ENCODE assay signal across 31 mouse cellular contexts in genomic region chr1:91954954-91955353, GRCm38 (mm10).
A peak's percentile ranks its signal among the peaks of the same experiment; 100 is the strongest.
DNase-seq lines count a peak whose midpoint lies in the region; ATAC-seq and TF ChIP-seq lines count a peak whose summit lies in the region.
"Had no signal": no experiment of that assay in that cellular context is flagged by ENCODE, and none has a peak within 500 bp of the region (broad histone marks: within the 10 kb centered on the region; RNA-seq: fewer than 3 reads in every experiment).

No protein-coding gene starts in this region.

- TF ChIP-seq POLR2A in embryonic fibroblast, embryonic 13.5 days (IDR thresholded peaks at IDR 0.05; ENCODE audit: low read depth, low read length) = no peak

- peak; percentile 27 for DNase-seq in 3T3-L1 (ENCODE audit: low read depth, low spot score)
- DNase-seq in NIH3T3 (ENCODE audit: low read depth) = peak; percentile 34
- DNase-seq in adrenal gland, postnatal 4 days (ENCODE audit: low spot score in 2 of 2) = no peak
- DNase-seq in cerebellum, adult 9-10 months = no peak
- DNase-seq in left cerebral cortex, postnatal 36 days (ENCODE audit: low spot score in 2 of 2) = no peak
- DNase-seq: adrenal gland, adult 8-10 months; cerebellum, adult 11-12 months; cerebellum, postnatal 14 days; gastrocnemius, postnatal 14 days; heart, adult 18-20 months; kidney, adult 11 months; kidney, postnatal 25 days; liver, embryonic 13.5 days; lung, adult 18-20 months; lung, postnatal 4 days; retina, postnatal 1 day; right cerebral cortex, postnatal 14 days; thymus, postnatal 25 days had no signal

- TF ChIP-seq CTCF in embryonic fibroblast, embryonic 13.5 days (IDR thresholded peaks at IDR 0.05; ENCODE audit: borderline replicate concordance, insufficient read depth, low read length) = no peak

- peaks cover 10% of the 10 kb centered on the region for H3K4me1 ChIP-seq in embryonic fibroblast, embryonic 13.5 days (ENCODE audit: control insufficient read depth, insufficient read depth, low read length)
- H3K4me1 ChIP-seq: forebrain, embryonic 10.5 days; hindbrain, embryonic 10.5 days; hindbrain, embryonic 15.5 days; kidney, embryonic 15.5 days; liver, embryonic 13.5 days; midbrain, embryonic 10.5 days; midbrain, embryonic 15.5 days; neural tube, embryonic 15.5 days; stomach, embryonic 15.5 days had no signal

- peak overlapping the region; percentile 8; the same call in 1 of the 2 replicates for H3K27ac ChIP-seq in embryonic fibroblast, embryonic 13.5 days (ENCODE audit: insufficient read depth, low read length)
- H3K27ac ChIP-seq: forebrain, embryonic 10.5 days; hindbrain, embryonic 10.5 days; hindbrain, embryonic 15.5 days; kidney, embryonic 15.5 days; liver, embryonic 13.5 days; midbrain, embryonic 10.5 days; midbrain, embryonic 15.5 days; neural tube, embryonic 15.5 days; stomach, embryonic 15.5 days had no signal

- intact Hi-C loops in left cerebral cortex, postnatal 36 days (cut with DNase I) = no loop called here

- peak; percentile 63 for ATAC-seq in megakaryocyte, adult 5-6 weeks (ENCODE audit: poor library complexity, severe bottlenecking)
- ATAC-seq: CD4-positive, CD25-positive, alpha-beta regulatory T cell, adult 4 months; inflammation-experienced regulatory T-cells, adult 6 months; lung, postnatal 0 days; midbrain, embryonic 15.5 days had no signal

- no peak overlapping the region for H3K4me3 ChIP-seq in embryonic fibroblast, embryonic 13.5 days (ENCODE audit: insufficient read depth, low read length)
- H3K4me3 ChIP-seq: forebrain, embryonic 10.5 days; hindbrain, embryonic 10.5 days; hindbrain, embryonic 15.5 days; kidney, embryonic 15.5 days; liver, embryonic 13.5 days; midbrain, embryonic 10.5 days; midbrain, embryonic 15.5 days; neural tube, embryonic 15.5 days; stomach, embryonic 15.5 days had no signal

Comparison
In these comparisons a context has a peak if more than half of its experiments do, and no peak if none do; other contexts are left out.
1. DNase-seq: peak in 3T3-L1 (single experiment) and NIH3T3 (single experiment); none in adrenal gland, postnatal 4 days (0 of 2), cerebellum, adult 9-10 months (single experiment) and left cerebral cortex, postnatal 36 days (0 of 2).